ENCODE assay signal across 8 mouse cellular contexts in the genomic region with DNA sequence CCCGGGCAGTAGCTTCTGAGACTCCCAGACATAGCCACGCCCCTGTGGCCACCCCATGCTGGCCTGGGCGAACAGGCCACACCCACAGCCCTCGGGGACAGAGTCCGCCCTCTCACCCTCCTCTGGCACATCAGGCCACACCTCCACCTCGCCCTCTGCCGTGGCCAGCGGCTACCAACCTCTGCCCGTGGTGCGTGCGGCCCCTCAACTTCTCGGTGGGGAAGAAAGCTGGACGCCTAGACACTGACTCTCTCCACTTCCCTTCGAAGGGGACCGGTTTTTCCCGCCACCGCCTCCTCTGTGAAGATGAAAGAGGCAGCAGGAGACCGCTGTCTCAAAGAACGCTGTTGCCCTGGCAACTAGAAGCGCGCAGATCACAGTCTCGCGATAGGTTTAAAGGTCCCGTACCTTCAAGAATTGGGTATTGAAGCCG. TPM values are rescaled to one million over a fixed set of nuclear protein-coding genes. Genes with fewer than 3 reads are reported as not detected.
DNase-seq lines count a peak whose midpoint lies in the region; ATAC-seq and TF ChIP-seq lines count a peak whose summit lies in the region.

A gene (minus strand): TSS at position 346 of the 433 bp plus-strand sequence.

- no peak for TF ChIP-seq EP300 in heart, postnatal 0 days (IDR thresholded peaks at IDR 0.05; ENCODE audit: low read depth)
- TF ChIP-seq EP300 in liver, postnatal 0 days (IDR thresholded peaks at IDR 0.05; ENCODE audit: low read depth): peak; percentile 12; the same call in 1 of the 2 replicates

- WGBS in bone marrow, adult 2 months: 4% methylated on average over 25 of the region's 25 CpGs
- under 1% methylated on average over 25 of the region's 25 CpGs for WGBS in forebrain, embryonic 12.5 days
- WGBS in heart, postnatal 0 days: under 1% methylated on average over 25 of the region's 25 CpGs
- under 1% methylated on average over 25 of the region's 25 CpGs for WGBS in liver, postnatal 0 days (ENCODE audit: insufficient replicate concordance)
- under 1% methylated on average over 25 of the region's 25 CpGs for WGBS in neural tube, embryonic 13.5 days

- peak; percentile 96 for DNase-seq in A20 (ENCODE audit: low read depth, low spot score)
- DNase-seq in heart, postnatal 0 days (ENCODE audit: low spot score): peak; percentile 66
- peak; percentile 94 to 95 for DNase-seq in kidney, postnatal 36 days
- DNase-seq in liver, postnatal 0 days: peak; percentile 86
- DNase-seq in telencephalon, adult 2 months (ENCODE audit: low read depth, low spot score): peak; percentile 43

- ATAC-seq in forebrain, embryonic 12.5 days (ENCODE audit: low FRiP score): peak; percentile 96
- ATAC-seq in heart, postnatal 0 days (ENCODE audit: insufficient read depth, low read depth): peak; percentile 95
- ATAC-seq in liver, postnatal 0 days: peak; percentile 100
- peak; percentile 87 for ATAC-seq in neural tube, embryonic 13.5 days (ENCODE audit: low read depth)

- no peaks in the 10 kb centered on the region for H3K9me3 ChIP-seq in forebrain, embryonic 12.5 days
- no peaks in the 10 kb centered on the region for H3K9me3 ChIP-seq in heart, postnatal 0 days (replicated peaks; ENCODE audit: control insufficient read depth, low read length)
- H3K9me3 ChIP-seq in liver, postnatal 0 days (ENCODE audit: low read length): peaks cover 2% of the 10 kb centered on the region; the same call in 1 of the 2 replicates
- H3K9me3 ChIP-seq in neural tube, embryonic 13.5 days: 0 out of 2 replicates have a peak, but pooled peaks cover 3% of the 10 kb centered on the region

- H3K27me3 ChIP-seq in forebrain, embryonic 12.5 days: no peaks in the 10 kb centered on the region
- no peaks in the 10 kb centered on the region for H3K27me3 ChIP-seq in heart, postnatal 0 days (ENCODE audit: control insufficient read depth, insufficient read depth, low read length)
- no peaks in the 10 kb centered on the region for H3K27me3 ChIP-seq in liver, postnatal 0 days (ENCODE audit: insufficient read depth, low read length)
- no peaks in the 10 kb centered on the region for H3K27me3 ChIP-seq in neural tube, embryonic 13.5 days

- TF ChIP-seq CTCF in bone marrow, adult 2 months (IDR thresholded peaks at IDR 0.05; ENCODE audit: control insufficient read depth, insufficient read depth, low read length): no peak
- TF ChIP-seq CTCF in heart, postnatal 0 days (IDR thresholded peaks at IDR 0.05; ENCODE audit: low read depth): no peak
- no peak for TF ChIP-seq CTCF in liver, postnatal 0 days (IDR thresholded peaks at IDR 0.05; ENCODE audit: low read depth)

- peaks cover 2% of the 10 kb centered on the region for H3K4me1 ChIP-seq in bone marrow, adult 2 months (ENCODE audit: control insufficient read depth, insufficient read depth, low read length)
- H3K4me1 ChIP-seq in forebrain, embryonic 12.5 days: peaks cover 5% of the 10 kb centered on the region; the same call in 1 of the 2 replicates
- H3K4me1 ChIP-seq in heart, postnatal 0 days (ENCODE audit: control insufficient read depth, insufficient read depth): no peaks in the 10 kb centered on the region
- H3K4me1 ChIP-seq in liver, postnatal 0 days (ENCODE audit: insufficient read depth): peaks cover 6% of the 10 kb centered on the region; the same call in 1 of the 2 replicates
- peaks cover 6% of the 10 kb centered on the region for H3K4me1 ChIP-seq in neural tube, embryonic 13.5 days (replicated peaks)

- H3K4me2 ChIP-seq in forebrain, embryonic 12.5 days: peak within 1 kb of the TSS; percentile 62
- H3K4me2 ChIP-seq in heart, postnatal 0 days (ENCODE audit: low read depth, low read length): peak within 1 kb of the TSS; percentile 71
- H3K4me2 ChIP-seq in liver, postnatal 0 days (ENCODE audit: low read depth, low read length): peak within 1 kb of the TSS; percentile 71
- peak within 1 kb of the TSS; percentile 65 for H3K4me2 ChIP-seq in neural tube, embryonic 13.5 days

- H3K9ac ChIP-seq in forebrain, embryonic 12.5 days: peak within 1 kb of the TSS; percentile 42; the same call in 1 of the 2 replicates
- 0 out of 2 replicates have a peak within 1 kb of the TSS, but pooled peaks have one; percentile 5 for H3K9ac ChIP-seq in heart, postnatal 0 days (replicated peaks; ENCODE audit: low read depth, low read length)
- H3K9ac ChIP-seq in liver, postnatal 0 days (replicated peaks): peak within 1 kb of the TSS; percentile 54
- peak within 1 kb of the TSS; percentile 62 for H3K9ac ChIP-seq in neural tube, embryonic 13.5 days

- H3K4me3 ChIP-seq in bone marrow, adult 2 months (replicated peaks; ENCODE audit: control insufficient read depth, low read depth, low read length): peak within 1 kb of the TSS; percentile 71
- H3K4me3 ChIP-seq in forebrain, embryonic 12.5 days (replicated peaks): peak within 1 kb of the TSS; percentile 47
- peak within 1 kb of the TSS; percentile 47 for H3K4me3 ChIP-seq in heart, postnatal 0 days (ENCODE audit: low read depth, low read length)
- peak within 1 kb of the TSS; percentile 55 for H3K4me3 ChIP-seq in liver, postnatal 0 days (ENCODE audit: low read depth, low read length)
- peak within 1 kb of the TSS; percentile 44 for H3K4me3 ChIP-seq in neural tube, embryonic 13.5 days

- H3K36me3 ChIP-seq in forebrain, embryonic 12.5 days (replicated peaks): no peaks in the 10 kb centered on the region
- no peaks in the 10 kb centered on the region for H3K36me3 ChIP-seq in heart, postnatal 0 days (replicated peaks; ENCODE audit: control insufficient read depth, insufficient read depth, low read length)
- H3K36me3 ChIP-seq in liver, postnatal 0 days (replicated peaks; ENCODE audit: insufficient read depth, low read length): no peaks in the 10 kb centered on the region
- no peaks in the 10 kb centered on the region for H3K36me3 ChIP-seq in neural tube, embryonic 13.5 days

- TF ChIP-seq POLR2A in bone marrow, adult 2 months (IDR thresholded peaks at IDR 0.05; ENCODE audit: borderline replicate concordance, control insufficient read depth, low read depth, low read length): no peak

- no peak within 1 kb of the TSS for H3K27ac ChIP-seq in bone marrow, adult 2 months (ENCODE audit: control insufficient read depth, insufficient read depth, low read depth, low read length, poor library complexity)
- H3K27ac ChIP-seq in forebrain, embryonic 12.5 days: 0 out of 2 replicates have a peak within 1 kb of the TSS, but pooled peaks have one; percentile 13
- H3K27ac ChIP-seq in heart, postnatal 0 days (ENCODE audit: low read depth): no peak within 1 kb of the TSS
- 0 out of 2 replicates have a peak within 1 kb of the TSS, but pooled peaks have one; percentile 29 for H3K27ac ChIP-seq in liver, postnatal 0 days (ENCODE audit: low read depth)
- H3K27ac ChIP-seq in neural tube, embryonic 13.5 days (replicated peaks): no peak within 1 kb of the TSS

RNA-seq across cellular contexts. Expression of the gene that starts here (rescaled TPM):
- not detected in 2 replicates for polyA plus RNA-seq in bone marrow, adult 2 months (2011; ENCODE audit: insufficient read depth, insufficient read length, low replicate concordance, missing spikeins)
- polyA plus RNA-seq in forebrain, embryonic 12.5 days (2016; fragmentation: Nextera tagmentation; extraction: Ambion mirVana): 3.0 and 3.3 TPM in 2 replicates
- total RNA-seq in heart, postnatal 0 days (2014; rRNA removed; ENCODE audit: low replicate concordance): not detected in 2 replicates
- 0.05 and 0.11 TPM in 2 replicates for polyA plus RNA-seq in heart, postnatal 0 days (2015; fragmentation: Nextera tagmentation; extraction: Ambion mirVana)
- 0.11 and 0.21 TPM in 2 replicates for polyA plus RNA-seq in liver, postnatal 0 days (2015; fragmentation: Nextera tagmentation; extraction: Ambion mirVana)
- 2.0 and 2.7 TPM in 2 replicates for polyA plus RNA-seq in neural tube, embryonic 13.5 days (2015; fragmentation: Nextera tagmentation; extraction: Ambion mirVana)

Comparison
In these comparisons a context has a peak if more than half of its experiments do, and no peak if none do; other contexts are left out.
1. Peak in DNase-seq, ATAC-seq, H3K4me3 ChIP-seq, H3K9ac ChIP-seq and H3K4me2 ChIP-seq in heart, postnatal 0 days; RNA of the gene not detected or under 1 TPM.
2. Peak in DNase-seq, ATAC-seq, H3K4me3 ChIP-seq, H3K27ac ChIP-seq, H3K9ac ChIP-seq and H3K4me2 ChIP-seq in liver, postnatal 0 days; RNA of the gene not detected or under 1 TPM.
3. DNase-seq: peak in every context shown above with its lines; median percentile 96 in A20; 94 in kidney, postnatal 36 days; 86 in liver, postnatal 0 days; 66 in heart, postnatal 0 days; 43 in telencephalon, adult 2 months.
4. H3K9ac ChIP-seq: peak in every context shown above with its lines; median percentile 62 in neural tube, embryonic 13.5 days; 54 in liver, postnatal 0 days; 42 in forebrain, embryonic 12.5 days; 5 in heart, postnatal 0 days.